Mouse (Mus musculus) yolk sac, embryonic 10.5 days (tissue): ENCODE results near the gene Trip4.

ENCODE experiments used
- DNase-seq: peaks from one replicate; pipeline ENCODE4 v3.0.0-alpha.2; 2017; ENCODE audit warnings: low spot score

Gene Trip4

DNA sequence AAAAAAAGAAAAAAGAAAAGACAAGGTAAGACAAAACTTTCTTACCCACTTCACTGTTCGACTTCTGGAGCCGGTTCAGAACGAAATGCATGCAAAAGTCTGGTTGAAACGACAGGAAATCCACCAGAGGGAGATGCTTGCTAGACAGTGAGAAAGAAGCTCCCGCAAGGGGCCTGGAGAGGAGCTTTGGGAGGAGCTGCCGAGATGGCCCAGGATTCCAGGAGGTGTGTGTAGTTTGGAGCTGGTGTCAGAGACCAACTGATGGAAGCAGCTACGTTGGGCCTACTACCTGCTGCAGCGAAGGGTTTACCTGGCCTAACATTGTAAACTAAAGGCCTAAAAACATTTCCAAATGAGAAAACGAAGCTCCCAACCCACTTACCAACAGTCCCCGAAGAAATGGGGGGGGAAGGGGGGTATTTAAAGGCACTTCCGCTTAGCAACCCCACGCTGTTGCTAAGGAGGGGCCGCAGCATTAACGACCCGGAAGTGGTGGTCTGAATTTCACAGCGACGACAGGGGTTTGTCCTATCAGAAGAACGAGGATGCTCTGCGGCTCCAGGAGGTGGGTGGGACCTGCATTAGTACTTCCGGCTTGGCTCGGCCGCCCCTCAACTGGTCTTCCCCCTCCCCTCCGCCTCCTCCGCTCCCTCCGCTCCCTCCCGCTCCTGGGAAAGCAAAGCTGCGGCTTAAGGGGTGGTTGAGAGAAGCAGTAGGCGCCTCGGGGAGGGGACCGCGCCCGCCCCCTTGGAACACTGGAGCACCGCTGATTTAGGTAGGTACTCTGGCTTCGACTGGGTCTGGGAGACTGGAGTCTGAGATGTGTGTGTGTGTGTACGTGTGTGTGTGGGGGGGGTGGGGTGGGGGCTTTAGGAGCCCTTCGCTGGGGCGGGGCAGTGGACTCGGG is at the start of gene Trip4, which contains the start of gene Csnk1g1:
Trip4 (minus strand) TSS at position 401 of the 907 bp plus-strand sequence.
Csnk1g1 (plus strand) TSS at position 531 of the 907 bp plus-strand sequence.
- peak; percentile 98 for DNase-seq

DNA sequence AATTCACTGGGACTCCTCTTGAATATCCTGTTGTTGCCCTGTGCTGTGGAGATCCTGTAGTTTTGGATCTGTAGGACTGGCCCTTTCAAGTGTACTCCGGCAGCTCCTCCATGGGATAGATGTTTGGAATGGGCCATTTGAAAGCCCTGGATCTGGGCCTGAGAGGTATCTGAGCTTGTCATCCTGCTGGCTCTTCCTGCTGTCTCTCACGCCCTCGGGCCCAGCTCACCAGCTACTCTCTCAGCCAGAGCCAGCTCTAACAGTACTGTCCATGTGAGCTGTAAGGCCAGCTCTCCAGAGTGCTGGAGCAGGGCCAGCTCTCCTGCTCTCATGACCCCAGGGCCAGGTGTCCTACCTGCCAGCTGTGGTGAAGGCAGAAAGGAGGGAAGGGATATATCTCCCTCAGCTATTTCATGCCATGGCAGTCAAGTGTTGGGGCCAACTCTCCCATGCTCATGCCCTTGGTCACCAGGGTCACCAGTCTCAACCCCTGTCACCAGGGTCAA is 42.5 kb upstream of the Trip4 start:
- no peak for DNase-seq

DNA sequence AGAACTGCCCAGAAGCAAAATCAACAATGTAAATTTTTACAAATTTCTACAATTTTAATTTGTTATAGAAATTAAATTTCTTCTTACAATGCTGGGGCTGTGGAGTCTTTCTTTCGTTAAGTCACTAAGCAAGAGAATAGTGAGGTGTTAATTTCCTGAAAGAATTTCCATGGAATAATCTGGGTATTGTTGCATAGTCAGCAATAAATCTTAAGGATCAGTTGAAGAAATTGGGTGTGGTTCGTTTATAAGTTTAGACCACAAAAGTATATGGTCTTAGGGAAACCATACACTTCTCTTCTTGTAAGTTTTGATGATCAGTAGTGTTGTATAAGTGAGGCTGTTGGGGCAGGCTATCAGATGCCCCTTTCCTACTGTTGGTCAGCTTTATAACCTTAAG is 29.0 kb upstream of the Trip4 start:
- DNase-seq: no peak

DNA sequence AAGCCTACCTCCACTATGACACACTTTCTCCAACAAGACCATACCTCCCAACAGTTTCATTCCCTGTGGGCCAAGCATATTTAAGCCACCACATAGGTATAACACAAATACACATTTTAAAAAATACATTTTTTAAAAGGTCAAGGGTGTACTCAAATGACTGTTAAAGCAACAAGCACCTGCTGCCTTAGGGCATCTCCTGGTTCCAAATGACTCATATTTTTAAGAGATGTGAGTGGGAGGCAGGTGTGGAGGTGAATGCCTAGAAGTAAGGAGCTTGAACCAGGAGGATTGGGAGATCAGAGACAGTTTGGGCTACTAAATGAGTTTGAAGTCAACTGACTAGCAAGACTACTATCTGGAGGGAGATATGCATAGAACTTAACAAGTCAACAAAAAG is 21.2 kb upstream of the Trip4 start:
- no peak for DNase-seq

DNA sequence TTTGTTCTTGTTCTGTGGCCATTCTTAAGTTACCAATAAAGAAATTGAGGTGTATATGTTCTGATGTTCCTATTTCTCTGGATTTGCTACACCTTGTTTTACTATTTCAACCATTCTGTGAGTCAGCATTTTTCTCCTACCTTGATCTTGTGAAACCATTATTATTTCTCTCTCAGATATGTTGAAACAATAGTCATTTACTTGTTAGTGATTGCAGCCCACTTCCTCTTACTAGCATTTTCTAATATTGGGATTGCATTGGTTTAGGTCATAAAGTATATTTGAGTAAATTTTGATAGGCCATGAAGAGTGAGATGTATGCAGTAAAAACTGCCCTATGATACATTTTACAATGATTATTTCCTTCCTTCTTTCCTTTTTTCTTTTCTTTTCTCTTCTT is 19.9 kb upstream of the Trip4 start:
- DNase-seq: no peak

DNA sequence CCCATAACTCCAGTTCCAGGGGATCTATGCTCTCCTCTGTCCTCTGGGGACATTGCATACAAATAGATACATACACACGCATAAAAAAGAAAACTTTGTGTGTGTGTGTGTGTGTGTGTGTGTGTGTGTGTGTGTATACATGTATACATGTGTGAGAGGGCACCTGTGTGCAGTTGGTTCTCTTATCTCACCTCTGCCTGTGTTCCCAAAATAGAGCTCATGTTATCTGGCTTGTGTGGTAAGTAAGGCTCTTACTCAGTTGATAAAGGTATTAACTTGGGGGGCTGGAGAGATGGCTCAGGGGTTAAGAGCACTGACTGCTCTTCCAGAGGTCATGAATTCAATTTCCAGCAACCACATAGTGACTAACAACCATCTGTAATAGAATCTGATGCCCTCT is 8.4 kb upstream of the Trip4 start:
- no peak for DNase-seq

DNA sequence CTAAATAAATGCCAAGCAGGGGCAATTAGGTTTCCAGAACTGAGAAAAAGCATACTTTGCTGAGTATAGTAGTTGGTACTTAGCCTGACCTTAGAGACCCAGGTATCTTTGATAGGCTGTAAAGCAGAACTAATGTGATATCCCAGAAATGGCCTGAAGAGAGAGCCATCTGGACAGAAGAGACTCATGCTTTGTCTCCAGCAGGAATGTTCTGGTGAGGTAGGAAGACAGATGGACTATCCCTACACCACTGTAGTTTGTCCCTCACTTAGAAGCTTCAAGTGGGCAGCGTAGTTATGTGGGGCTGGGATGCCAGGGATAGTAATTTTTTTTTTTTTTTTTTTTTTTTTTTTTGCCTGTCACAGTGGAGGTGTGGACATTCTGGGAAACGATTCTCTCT is 5.4 kb upstream of the Trip4 start:
- no peak for DNase-seq

DNA sequence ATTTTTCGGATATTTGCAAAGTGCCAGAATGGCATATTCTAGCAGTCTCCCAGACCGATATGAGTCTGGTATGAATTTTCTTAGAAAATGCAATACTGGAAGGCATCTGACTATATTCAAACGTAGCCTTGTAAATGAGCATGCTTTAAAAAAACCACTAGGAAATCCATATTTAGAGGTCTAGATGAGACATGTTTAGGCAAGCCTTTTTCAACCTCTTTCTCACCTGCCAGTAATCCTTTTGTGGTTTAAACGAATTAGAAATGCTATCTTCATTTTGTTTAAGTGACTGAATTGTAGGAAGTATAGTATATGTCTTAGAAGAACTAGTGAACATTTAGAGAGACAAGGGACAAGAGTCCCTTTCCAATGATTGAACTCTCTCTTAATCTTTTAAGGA is 1.2 kb upstream of the Trip4 start:
- no peak for DNase-seq

DNA sequence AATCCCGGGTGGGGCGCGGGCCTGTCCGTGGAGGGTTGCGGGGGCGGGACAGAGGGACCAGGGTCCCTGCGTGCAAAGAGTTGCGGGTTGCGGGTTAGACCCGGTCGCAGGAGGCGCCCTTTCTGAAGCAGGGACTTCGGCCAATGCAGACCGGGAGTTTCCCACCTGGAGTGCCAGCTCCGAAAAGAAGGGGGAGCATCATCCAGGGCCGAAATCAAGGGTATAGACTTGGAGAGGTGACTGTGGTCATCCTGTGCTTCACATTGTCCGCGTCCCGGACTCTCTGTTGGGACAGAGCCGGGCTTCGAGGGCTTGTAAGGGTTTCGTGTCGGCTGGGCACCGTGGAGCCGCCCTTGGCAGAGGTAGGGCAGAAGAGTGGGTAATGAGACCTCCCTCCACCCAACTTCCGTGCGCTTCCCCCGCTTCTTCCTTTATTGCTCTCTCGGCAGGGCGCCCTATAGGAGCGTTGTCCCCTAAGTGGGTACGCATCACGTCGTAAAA is 757 bp upstream of the Trip4 start:
- no peak for DNase-seq

DNA sequence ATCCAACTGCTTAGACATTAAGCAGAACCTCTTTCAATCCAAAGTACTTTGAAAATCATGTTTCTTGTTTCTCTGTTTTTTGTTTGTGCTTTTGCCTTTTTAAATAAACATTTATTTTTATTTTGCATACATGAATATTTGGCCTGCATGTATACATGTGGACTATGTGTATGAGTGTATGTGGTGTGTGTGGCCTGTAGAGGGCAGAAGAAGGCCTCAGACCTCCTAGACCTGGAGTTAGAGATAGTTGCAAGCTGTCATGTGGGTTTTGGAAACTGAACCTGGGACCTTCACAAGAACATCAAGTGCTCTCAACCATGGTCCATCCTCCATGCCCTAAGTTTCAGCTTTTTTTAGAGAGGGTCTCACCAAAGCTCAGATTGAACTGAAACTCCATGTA is 5.2 kb downstream of the Trip4 start:
- no peak for DNase-seq

DNA sequence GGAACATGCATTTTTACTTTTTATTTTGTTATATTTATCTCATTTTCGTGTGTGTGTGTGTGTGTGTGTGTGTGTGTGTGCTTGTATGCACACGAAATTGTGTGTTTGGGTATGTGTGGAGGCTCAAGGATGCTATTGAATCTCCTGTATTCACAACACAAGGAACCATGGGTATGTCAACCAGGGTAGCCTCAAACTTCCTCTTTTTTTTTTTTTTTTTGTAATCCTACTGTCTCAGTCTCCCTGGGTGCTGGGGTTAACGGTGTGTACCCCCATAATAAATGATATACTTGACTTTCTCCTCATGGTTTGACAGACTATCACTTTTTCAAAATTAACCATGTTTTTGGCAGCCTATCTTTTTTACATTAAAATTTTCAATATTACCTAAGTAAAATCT is 5.7 kb downstream of the Trip4 start:
- DNase-seq: no peak

DNA sequence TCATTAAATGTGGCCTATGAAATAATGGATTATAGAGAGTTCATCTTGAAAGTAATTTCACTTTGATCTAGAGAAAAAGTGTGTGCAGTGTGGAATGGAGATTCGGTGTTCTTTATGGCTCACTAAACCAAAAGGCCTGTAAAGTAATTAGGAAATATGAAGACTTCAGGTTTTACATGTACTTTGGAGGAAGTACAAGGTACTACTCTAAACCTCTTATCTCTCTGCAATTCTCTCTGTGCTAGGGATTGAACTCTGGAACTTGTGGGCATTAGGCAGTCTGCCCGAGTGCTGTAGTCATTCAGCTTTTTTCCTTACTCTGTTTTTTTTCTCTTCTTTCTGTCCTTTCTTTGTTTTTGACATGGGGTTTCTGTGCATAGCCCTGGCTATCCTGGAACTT is 11.6 kb downstream of the Trip4 start:
- DNase-seq: no peak

DNA sequence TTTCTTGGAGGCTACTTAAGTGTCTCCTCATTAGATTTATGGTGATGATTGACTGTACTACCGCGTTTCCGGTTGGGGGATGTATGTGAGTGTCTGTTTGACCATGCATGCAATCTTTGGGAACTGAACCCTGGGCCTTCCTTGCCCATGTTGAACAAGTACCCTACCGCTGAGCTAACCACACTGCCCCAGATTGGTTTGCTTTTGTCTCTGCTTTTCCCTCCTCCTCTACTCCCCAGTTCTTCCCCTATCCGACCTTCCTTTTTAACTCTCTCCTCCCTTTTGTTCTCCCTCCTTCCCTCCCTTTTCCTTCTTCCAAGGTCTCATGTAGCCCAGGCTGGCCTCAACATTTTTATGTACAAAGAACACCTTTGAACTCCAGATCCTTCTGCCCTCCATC is 17.5 kb downstream of the Trip4 start:
- no peak for DNase-seq

DNA sequence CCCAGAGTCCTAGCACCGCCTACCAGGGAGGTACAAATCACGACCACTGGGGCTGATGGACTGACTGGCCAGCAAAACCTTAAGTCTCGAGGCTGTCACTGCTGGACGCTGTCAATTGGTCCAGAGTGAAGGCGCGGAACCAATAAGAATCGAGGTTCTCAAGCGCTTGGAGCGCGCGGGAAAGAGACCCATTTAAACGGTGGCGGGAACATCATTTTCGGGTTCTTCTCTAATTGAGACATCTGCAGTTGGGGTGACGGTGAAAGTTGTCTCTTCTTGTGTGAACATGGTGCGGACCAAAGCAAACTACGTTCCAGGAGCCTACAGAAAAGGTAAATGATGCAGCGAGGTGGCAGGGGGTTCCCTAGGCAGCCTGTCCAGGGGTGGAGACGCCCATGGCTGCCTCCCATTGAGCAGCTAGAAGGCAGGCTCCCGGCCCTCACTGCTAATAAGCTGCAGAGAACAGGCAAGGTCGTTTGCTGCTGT is 18.4 kb downstream of the Trip4 start, which contains the start of gene Pclaf:
Pclaf (plus strand) TSS at position 95 of the 486 bp plus-strand sequence.
- peak; percentile 85 for DNase-seq

DNA sequence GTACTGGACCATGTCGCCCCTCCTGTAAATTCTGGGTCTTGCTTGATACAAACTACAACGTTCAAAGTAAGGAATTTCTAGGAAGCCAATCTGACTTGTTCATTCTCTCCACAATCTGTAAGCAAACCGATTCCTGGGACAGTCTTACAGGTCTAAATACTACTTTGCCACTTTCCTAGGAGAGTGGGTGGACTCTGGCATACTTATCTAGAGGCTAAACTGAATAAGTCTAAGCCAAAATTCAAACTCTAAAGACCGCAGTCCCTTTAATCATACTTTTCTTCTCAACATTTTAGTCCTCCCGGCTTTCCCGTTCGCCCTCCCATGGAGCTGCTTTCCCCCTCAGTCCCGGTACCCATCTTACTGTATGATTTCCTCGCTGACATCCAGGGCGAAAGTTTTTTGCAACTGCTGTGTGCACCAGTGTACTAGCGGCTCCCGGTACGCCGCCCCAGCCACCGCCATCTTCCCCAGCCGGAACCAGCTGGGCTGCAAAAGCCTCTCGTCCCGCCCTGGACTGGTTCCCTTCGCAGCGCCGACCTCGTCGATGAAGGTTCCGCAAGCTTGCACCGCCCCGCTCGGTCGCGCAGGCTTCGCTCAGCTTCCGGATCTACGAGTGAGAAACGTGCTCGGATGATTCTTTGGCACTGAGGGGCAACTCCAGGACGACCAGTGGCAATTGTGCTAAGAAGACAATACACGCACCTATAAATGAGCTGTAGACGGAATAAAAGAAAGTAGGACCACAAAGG is 23.9 kb downstream of the Trip4 start:
- peak; percentile 89 for DNase-seq

DNA sequence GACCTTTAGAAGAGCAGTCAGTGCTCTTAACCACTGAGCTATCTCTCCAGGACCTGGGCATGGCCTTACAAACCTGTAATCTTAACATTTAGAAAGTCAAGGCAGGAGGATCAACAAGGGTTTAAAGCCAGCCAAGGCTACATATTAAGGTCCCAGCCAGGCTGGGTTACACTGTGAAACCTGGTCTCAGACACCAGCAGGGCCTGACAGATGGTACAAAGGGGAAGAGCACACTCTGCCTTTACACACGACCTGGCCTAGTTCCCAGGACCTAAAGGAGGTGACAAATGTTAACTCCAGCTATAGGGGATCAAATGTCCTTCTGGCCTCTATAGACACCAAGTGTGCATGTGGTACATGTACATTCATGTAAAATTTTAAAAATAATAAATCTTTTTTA is 48.9 kb downstream of the Trip4 start:
- DNase-seq: no peak

DNA sequence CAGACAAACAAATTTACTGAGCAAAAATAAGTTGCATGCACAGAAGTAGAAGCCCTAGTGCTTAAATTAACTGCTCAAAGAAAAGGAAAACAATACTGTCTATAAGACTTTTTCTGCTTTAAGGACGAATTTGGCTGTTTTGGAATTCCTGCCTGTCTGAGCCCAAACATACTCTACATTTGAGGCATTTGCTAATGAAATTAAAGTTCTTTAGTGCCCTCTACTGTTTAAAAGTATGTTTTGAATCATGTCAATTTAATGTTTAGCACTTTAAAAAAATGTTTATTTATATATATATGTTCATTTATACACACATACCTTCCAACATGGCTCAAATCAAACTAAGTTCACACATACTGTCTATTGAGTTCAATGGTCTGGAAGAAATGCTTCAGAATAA is 58.4 kb downstream of the Trip4 start:
- DNase-seq: no peak

DNA sequence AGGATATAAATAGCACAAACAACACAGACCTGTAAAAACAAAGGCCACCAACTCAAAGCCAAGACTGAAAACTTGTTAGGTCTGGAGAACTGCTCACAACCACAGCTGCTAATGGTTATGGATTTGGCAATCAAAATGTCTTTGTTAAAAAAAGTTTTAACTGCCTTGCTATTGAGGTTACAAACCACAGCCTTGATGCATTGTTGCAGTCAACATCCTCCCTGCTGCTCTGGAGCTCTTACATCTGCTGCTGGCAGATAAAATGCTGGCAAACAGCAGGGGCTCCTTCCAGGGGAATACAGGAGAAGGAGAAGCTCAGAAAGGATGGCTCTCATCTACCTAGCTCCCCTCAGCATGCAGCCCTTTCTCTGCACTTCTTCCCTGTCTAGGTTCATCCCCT is 60.4 kb downstream of the Trip4 start:
- no peak for DNase-seq

DNA sequence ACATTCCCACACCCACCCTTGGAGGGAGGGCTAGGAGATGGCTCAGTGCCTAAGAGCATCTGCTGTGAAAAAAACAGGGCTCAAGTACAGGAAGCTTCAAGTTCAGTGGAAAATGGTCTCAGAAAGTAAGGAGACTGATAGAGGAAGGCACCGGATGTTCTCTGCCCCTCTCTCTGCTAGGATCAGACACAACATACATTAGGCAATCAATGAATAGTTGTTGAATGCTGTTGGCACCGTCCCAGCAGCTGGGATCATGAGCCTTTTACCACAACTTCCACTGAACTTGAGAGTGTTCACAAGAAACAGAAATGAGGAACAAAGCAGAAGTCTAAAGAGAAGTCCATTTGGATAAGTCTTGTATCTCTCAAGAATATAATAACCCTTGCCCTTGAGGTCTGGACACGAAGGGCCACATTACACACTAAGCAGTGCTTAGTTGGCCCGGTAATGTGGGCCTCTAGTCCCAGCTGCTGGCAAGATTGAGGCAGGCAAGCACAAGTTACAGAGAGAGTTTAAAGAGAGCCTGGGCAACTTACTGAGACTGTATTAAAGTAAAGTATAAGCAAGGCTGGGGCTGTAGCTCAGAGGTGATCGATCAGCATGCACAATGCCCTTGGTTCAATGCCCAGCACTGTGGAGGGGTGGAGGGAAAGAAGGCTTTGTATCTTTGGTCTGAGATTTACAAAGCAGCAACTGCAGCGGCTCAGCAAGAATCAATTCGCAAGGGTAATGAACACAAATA is 64.0 kb downstream of the Trip4 start:
- no peak for DNase-seq

DNA sequence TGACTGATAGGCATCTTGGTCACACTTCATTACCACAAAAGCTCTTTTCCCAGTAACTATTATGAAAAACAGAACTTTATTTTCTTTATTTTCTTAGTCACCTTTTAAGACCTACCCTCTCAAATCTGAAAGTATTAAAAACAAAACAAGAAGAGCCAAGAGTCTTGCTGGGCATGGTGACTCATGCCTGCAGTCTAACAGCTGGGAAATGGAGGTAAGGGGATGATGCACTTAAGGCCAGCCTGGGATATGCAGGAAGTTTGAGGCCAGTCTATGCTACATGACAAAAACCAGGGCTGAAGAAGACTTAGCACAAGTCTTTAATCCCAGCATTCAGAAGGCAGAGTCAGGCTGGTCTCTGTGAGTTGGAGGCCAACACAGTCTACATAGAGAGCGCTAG is 68.8 kb downstream of the Trip4 start:
- no peak for DNase-seq

DNA sequence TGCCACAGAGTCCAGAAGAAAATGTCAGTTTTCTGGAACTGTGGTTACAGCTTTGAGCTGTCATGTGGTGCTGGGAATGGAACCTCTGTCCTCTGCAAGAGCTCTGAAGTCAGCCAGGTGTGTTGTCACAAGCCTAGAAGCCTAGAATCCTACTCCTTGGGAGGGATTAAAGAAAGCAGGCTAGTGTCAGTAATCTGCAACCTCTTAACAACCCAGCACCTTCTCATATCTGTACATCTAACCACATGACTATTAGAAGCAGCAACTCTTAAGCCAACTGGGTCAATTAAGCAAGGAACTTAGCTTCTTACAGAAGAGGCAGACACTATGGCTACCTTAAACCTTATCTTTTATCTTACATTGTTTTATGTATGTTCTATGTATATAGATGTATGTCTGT is 71.7 kb downstream of the Trip4 start:
- no peak for DNase-seq
